Mouse (Mus musculus) heart, postnatal 10 days (tissue): ENCODE data around the gene Rasgrp4. TPM values are rescaled to one million over a fixed set of nuclear protein-coding genes. Genes with fewer than 3 reads are reported as not detected.
"Not testable (repeated sequence)": the region's sequence is repeated elsewhere in the genome, so short reads cannot be mapped to it uniquely, and the experiment has no call there.

Experiments
- DNase-seq, 2 experiments: peaks; one replicate each; pipeline ENCODE4 v3.0.0; 2021
- intact Hi-C: fragments of 180-260 bp; cut with DNase I; formaldehyde crosslinking; loops from one replicate; pipeline ENCODE4 v1.15.1; 2025
- total RNA-seq, 2 experiments: library from RNA; stranded (reverse); gene quantifications; 2 replicates each; pipeline ENCODE4 v1.2.3; 2021

Rasgrp4 gene
- total RNA-seq, 2 experiments from 2014 or later = 1.1 to 2.1 TPM

DNA sequence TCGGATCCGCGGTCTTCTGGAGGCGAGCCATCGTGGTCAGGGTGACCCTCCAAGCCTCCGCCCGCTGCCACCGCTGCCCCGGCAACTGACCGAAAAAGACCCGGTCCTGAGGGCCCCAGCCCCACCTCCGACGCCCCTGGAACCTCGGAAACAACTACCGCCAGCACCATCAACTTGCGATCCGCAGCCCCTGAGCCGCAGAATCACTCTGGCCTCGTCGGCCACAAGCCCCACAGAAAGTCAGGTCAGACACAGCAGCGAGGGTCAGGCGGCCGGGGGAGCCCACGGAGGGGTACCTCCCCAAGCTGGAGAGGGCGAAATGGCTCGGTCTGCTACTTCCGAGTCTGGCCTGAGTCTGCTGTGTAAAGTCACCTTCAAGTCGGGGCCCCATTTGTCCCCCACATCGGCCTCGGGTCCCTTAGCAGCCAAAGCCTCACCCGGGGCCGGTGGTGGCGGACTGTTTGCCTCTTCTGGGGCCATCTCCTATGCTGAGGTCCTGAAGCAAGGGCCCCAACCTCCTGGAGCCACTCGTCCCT is 37.0 kb downstream of the Rasgrp4 start:
- DNase-seq = no peak
- intact Hi-C loops = no loop called here

DNA sequence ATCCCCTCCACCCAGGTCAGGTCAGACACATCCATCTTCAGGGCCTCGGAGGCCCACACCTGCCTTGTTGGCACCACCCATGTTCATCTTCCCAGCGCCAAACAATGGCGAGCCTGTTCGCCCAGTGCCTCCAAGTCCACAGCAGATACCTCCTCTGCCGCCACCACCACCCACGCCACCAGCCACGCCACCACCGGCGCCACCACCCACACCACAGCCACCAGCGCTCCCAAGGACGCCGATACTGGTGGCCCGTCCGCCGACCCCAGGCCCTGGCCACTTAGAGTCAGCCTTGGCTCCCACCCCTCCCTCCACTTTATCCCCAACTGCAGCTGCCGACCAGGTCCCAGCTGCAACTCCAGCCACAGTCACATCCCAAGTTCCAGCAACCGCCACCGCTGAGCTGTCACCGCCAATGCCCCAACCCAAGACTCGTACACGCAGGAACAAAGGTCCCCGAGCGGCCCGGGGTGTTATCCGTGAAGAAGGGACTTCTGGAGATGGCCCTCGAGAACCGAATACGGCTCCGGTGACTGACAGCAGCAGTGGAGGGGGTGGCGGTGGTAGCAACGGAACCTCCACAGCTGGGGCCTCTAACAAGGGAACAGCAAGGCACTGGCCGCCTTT is 37.9 kb downstream of the Rasgrp4 start:
- intact Hi-C loops = no loop called here
- DNase-seq = no peak

DNA sequence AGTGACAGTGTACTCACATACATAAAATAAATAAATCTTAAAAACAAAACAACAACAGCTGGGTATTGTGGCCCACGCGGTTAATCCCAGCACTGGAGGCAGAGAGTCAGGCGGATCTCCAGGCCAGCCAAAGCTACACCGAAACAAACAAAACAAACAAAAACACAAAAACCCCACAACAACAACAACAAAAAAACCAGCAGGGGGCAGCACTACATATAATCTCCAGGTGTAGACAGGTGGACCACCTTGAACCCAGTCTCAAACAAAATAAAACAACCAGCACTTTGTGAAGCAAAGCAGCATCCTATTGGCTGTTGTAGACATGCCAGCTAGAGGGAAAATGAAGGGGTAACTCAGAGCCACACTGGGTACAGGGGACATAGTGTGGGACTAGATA is 43.5 kb downstream of the Rasgrp4 start:
- intact Hi-C loops = loop anchor here (2.0 to 5.0 kb wide), 2 partner anchors 19 to 51 kb away; partner anchors contain the start of gene Ryr1
- DNase-seq = no peak

DNA sequence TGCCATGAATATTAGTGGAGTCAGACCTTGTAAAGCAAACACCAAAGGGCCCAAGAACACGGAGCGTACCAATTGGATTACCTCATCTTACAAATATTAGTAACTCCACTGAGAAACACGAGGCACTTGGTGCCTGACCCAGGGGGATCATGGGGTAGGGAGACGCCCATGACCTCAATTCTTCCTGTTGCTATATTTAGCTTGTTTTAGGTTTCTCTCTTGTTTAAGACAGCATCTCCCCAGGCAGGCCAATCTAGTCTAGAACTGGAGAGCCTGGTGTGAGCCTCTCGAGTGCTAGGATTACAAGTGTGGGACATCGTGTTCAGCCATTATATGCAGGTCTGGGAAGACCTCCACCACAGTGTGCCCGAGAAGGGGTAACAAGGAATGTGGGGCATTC is 44.7 kb downstream of the Rasgrp4 start:
- DNase-seq = peak in 1 of 2 experiments; percentile 17
- intact Hi-C loops = loop anchor here (2.0 to 5.0 kb wide), 2 partner anchors 21 to 52 kb away; partner anchors contain the start of gene Ryr1

DNA sequence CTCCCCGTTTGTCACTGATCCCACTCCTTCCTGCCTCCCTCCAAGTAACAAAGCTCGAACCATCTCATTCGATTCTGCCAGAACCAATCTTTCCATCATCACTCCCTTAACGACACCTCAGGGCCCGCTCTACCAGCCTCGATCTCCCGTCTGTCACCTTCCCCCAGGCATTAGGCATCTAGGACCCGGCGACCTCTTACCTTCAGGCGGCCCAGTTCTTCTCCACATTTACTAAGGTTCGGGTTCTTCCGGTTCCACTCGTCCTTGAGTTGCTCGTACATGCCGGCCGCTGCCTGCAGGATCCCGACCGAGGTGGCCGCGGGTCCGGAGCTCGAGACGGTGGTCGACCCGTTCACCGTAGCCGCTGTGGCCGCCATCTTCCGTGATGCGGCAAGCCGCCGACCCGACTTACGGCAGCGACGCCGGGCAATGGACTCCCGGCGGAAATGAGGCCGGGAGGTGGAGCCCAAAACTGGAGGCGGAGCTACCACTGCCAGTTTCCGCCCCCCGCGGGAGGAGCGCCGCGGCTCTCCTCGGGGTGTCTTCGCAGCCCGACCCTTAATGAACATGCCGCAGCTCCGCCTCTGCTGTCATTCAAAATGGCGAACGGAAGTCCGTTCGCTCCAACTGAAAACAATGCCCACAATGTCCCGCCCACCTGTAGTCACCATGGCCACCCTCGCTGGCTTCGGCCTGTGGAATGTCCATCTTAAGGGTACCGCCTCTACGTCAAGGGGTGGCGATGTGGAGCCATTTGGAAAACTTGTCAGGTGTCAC is 45.6 kb downstream of the Rasgrp4 start, which contains the start of gene Psmd8:
Gene Psmd8, minus strand, starts transcription at position 625 of the 777 bp plus-strand sequence.
- intact Hi-C loops = loop anchor here (2.0 kb wide), 2 partner anchors 59 to 117 kb away; partner anchors contain the start of gene Yif1b
- DNase-seq = peak; percentile 96 to 98

DNA sequence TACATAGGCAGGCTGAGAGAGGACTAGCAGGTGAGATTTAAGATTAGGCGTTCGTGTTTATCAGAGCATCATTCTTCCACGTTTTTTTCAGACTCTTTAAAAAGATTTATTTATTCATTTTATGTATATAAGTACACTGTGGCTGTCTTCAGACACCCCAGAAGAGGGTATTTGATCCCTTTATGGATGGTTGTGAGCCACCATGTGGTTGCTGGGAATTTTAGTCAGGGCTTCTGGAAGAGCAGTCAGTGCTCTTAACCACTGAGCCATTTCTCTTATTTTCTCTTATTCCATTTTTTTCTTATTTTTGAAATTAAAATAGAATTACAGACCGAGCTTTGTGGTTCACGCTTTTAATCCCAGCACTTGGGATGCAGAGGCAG is 46.2 kb downstream of the Rasgrp4 start:
- DNase-seq = no peak
- intact Hi-C loops = loop anchor here (2.0 kb wide), 2 partner anchors 58 to 116 kb away; partner anchors contain the start of gene Yif1b

DNA sequence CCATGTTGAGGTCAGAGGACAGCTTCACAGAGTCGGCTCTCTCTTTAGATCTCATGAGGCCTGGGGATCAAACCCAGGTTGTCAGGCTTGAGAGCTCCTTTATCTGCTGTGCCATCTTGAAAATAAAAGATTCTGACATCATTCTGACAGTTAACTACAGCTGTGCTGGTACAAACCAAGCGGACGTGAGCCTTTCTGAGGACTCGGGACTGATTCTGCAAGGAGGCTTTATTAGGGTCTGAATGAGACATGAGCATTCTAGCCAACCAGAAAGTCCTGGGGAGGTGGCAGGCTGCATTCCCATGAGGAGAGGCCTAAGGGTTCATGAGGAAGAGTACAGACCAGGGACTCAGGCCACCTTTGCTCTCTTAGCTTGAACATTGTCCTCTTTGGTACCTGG is 46.7 kb downstream of the Rasgrp4 start:
- intact Hi-C loops = loop anchor here (2.0 kb wide), 2 partner anchors 57 to 115 kb away; partner anchors contain the start of gene Yif1b
- not testable (repeated sequence) for DNase-seq

DNA sequence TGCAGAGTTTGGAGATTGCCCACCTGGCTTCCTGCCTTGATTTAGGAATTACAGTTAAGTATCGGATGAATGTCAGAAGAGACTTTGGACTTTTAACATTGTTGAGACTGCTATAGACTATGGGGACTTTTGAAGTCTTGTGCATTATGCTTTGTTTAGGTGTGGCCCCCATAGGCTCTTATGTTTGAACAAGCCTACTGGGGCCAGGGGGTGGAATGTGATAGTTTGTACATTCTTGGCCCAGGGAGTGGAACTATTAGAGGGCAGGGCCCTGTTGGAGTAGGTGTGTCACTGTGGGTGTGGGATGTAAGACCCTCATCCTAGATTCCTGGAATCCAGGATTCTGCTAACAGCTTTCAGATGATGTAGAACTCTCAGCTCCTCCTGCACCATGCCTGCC is 59.6 kb downstream of the Rasgrp4 start:
- DNase-seq, intact Hi-C loops: not testable (repeated sequence)

DNA sequence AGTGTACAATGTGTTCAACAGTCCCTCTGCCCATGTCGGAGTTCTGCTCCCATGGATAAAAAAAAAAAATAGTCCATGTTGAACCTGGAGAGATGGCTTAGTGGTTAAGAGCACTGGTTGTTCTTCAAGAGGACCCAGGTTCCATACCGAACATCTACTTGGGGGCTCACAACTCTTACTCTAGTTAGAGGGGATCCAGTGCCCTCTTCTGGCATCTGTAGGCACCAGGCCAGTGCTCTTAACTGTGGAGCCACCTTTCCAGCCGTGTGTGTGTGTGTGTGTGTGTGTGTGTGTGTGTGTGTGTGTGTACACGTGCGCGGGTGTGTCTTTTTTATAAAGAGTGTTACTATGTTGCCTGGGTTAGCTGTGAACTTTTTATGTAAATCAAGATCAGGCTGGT is 67.9 kb downstream of the Rasgrp4 start:
- intact Hi-C loops = no loop called here
- DNase-seq = no peak

Other genes with a start within 250 kb of the Rasgrp4 start
- 100 to 1,000 TPM; 173 to 174 TPM for gene Actn4, start 172.5 kb upstream of the Rasgrp4 start, total RNA-seq
- gene Eif3k, start 153.0 kb upstream of the Rasgrp4 start, total RNA-seq = 100 to 1,000 TPM; 185 to 188 TPM
- 1 to 10 TPM; 2.0 to 2.2 TPM for gene Map4k1, start 152.8 kb upstream of the Rasgrp4 start, total RNA-seq
- gene Ryr1, start 9.7 kb upstream of the Rasgrp4 start, total RNA-seq = under 1 TPM in 1 of 2 experiments, not detected in 1; 0.07 TPM
- 10 to 100 TPM; 13.7 to 15.4 TPM for gene Fam98c, start 21.4 kb downstream of the Rasgrp4 start, total RNA-seq
- under 1 TPM; 0.55 to 0.57 TPM for gene Ggn, start 35.4 kb downstream of the Rasgrp4 start, total RNA-seq
- 1 to 10 TPM; 1.9 to 2.2 TPM for gene Spred3, start 35.6 kb downstream of the Rasgrp4 start, total RNA-seq
- gene Psmd8, start 45.9 kb downstream of the Rasgrp4 start, total RNA-seq = 100 to 1,000 TPM; 173 to 179 TPM
- under 1 TPM; 0.45 to 0.67 TPM for gene Catsperg1, start 79.2 kb downstream of the Rasgrp4 start, total RNA-seq
- gene Kcnk6, start 97.7 kb downstream of the Rasgrp4 start, total RNA-seq = 1 to 10 TPM; 4.2 to 5.8 TPM
- 10 to 100 TPM; 72.9 to 75.1 TPM for gene Yif1b, start 103.5 kb downstream of the Rasgrp4 start, total RNA-seq
- gene 2200002D01Rik, start 113.6 kb downstream of the Rasgrp4 start, total RNA-seq = 1 to 10 TPM; 2.6 to 3.5 TPM
- gene Spint2, start 147.1 kb downstream of the Rasgrp4 start, total RNA-seq = 10 to 100 TPM; 53.3 to 62.7 TPM
- gene Ppp1r14a, start 154.5 kb downstream of the Rasgrp4 start, total RNA-seq = 10 to 100 TPM; 21.2 to 27.8 TPM
- 1 to 10 TPM in 1 of 2 experiments, under 1 TPM in 1; 0.45 to 2.1 TPM for gene Dpf1, start 169.1 kb downstream of the Rasgrp4 start, total RNA-seq